Mouse (Mus musculus) limb, embryonic 13.5 days (tissue): ENCODE results near the gene Rap1gap2. TPM values are rescaled to one million over a fixed set of nuclear protein-coding genes. Genes with fewer than 3 reads are reported as not detected.

ENCODE experiments used
- ATAC-seq: fragments of 200-750 bp; cut with Nextera tagmentation; 2 replicates; pipeline ENCODE4 v1.8.0; 2017; ENCODE audit warnings: low read depth, moderate number of reproducible peaks, moderate TSS enrichment; ENCODE audit not compliant: low FRiP score
- H3K27ac ChIP-seq: fragments of 300-500 bp; sonication (generic); 2 replicates; pipeline ENCODE4 v1.5.1; 2015; ENCODE audit warnings: inconsistent platforms, mild to moderate bottlenecking, moderate library complexity
- H3K27me3 ChIP-seq: fragments of 300-500 bp; sonication (generic); 2 replicates; pipeline ENCODE4 v1.6.1; 2015; ENCODE audit warnings: mild to moderate bottlenecking, inconsistent platforms
- H3K36me3 ChIP-seq: fragments of 300-500 bp; sonication (generic); 2 replicates; pipeline ENCODE4 v1.6.1; 2015; ENCODE audit warnings: inconsistent platforms, mild to moderate bottlenecking, moderate library complexity
- H3K4me1 ChIP-seq: fragments of 300-500 bp; sonication (generic); 2 replicates; pipeline ENCODE4 v1.6.1; 2015; ENCODE audit warnings: inconsistent platforms
- H3K4me2 ChIP-seq: fragments of 300-500 bp; sonication (generic); replicated peaks from 2 replicates; pipeline ENCODE4 v1.6.1; 2015; ENCODE audit warnings: inconsistent platforms, mild to moderate bottlenecking, moderate library complexity
- H3K4me3 ChIP-seq: fragments of 300-500 bp; sonication (generic); 2 replicates; pipeline ENCODE4 v1.5.1; 2015; ENCODE audit warnings: moderate library complexity, mild to moderate bottlenecking, inconsistent platforms
- H3K9ac ChIP-seq: fragments of 300-500 bp; sonication (generic); 2 replicates; pipeline ENCODE4 v1.6.1; 2015; ENCODE audit warnings: mild to moderate bottlenecking, inconsistent platforms
- H3K9me3 ChIP-seq: fragments of 300-500 bp; sonication (generic); 2 replicates; pipeline ENCODE4 v1.6.1; 2016; ENCODE audit warnings: inconsistent platforms
- WGBS: fragments of 180-500 bp; shearing (Covaris S2); methylation state at CpG from one replicate; pipeline ENCODE4 v1.1.7; 2015; 5-methylcytosine and 5-hydroxymethylcytosine counted together
- polyA plus RNA-seq: library from polyadenylated mRNA; unstranded; fragments of >200 nt; fragmentation: Nextera tagmentation; extraction: Ambion mirVana; gene quantifications from 2 replicates; pipeline ENCODE4 v1.2.1, GENCODE M21; 2015

Rap1gap2 gene
- polyA plus RNA-seq, 1 experiment from 2014 or later = 1.2 TPM

DNA sequence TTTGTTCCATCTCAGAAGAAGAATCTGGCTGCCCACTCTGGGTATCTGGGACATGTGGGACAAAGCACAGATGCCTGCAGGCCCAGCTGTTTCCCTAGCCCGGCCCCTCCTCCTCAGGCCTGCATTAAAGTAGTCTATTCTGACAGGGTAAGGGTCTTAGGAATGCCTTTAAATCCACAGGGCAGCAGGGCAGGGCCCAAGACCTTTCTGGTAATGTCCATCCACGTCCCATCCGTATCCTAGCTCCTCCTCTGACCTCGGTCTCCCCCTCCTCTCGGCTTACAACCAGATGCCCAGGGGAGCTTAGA is 201.3 kb downstream of the Rap1gap2 start:
- peak overlapping the region; percentile 52; the same call in 1 of the 2 replicates for H3K27ac ChIP-seq
- peaks cover 30% of the 10 kb centered on the region for H3K4me1 ChIP-seq
- 30% methylated on average over 5 of the region's 5 CpGs for WGBS
- H3K4me3 ChIP-seq = no peak overlapping the region
- no peaks in the 10 kb centered on the region for H3K9me3 ChIP-seq
- H3K4me2 ChIP-seq = 0 out of 2 replicates have a peak overlapping the region, but pooled peaks have one; percentile 0
- no peaks in the 10 kb centered on the region for H3K27me3 ChIP-seq
- no peak overlapping the region for H3K9ac ChIP-seq
- H3K36me3 ChIP-seq = no peaks in the 10 kb centered on the region
- 0 out of 2 replicates have a peak, but pooled peaks have one; percentile 37 for ATAC-seq

DNA sequence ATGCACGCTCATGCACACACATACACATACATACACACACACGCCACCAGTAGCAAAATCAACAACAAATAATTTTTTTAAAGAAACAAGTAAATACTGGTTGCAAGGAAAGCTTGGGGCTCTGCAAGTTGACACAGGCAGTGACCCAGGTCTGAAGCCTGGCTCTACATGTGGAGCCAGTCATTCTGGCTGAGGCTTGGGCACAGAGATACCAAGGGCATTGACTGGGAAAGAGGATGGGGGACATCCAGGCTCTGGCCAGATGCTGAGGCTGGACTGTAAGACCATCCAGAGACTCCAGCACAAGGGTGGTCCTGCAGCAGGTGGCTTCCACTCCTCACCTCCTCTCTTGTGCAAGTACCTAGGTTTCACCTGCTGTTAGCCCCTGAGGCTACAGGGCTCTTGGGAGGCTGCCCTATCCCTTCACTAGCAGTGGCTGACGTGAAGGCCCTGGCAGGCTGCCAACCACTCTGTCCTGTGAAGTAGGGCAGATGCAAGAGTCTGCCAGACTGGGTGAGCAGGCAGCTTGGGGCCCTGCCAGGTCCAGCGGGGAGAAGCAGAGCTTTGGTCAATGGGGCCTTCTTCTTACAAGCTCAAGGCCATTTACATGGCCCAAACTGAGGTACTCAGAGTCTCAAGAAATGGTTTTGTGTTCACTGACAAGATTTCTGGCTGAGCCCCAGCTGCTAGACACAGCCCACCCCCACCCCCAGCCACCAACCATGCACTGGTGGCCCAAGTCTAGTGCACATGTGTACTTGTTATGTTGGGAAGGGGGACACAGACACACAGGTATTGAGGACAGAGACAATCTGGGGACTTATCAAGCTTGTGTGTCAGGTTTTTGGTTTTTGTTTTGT is 201.9 kb downstream of the Rap1gap2 start:
- H3K27me3 ChIP-seq = 0 out of 2 replicates have a peak, but pooled peaks cover 3% of the 10 kb centered on the region
- H3K27ac ChIP-seq = peak overlapping the region; percentile 52; the same call in 1 of the 2 replicates
- peak; percentile 78 for ATAC-seq
- H3K4me1 ChIP-seq = peaks cover 30% of the 10 kb centered on the region
- 0 out of 2 replicates have a peak overlapping the region, but pooled peaks have one; percentile 0 for H3K4me2 ChIP-seq
- 43% methylated on average over 4 of the region's 4 CpGs for WGBS
- no peaks in the 10 kb centered on the region for H3K9me3 ChIP-seq
- H3K36me3 ChIP-seq = no peaks in the 10 kb centered on the region
- no peak overlapping the region for H3K9ac ChIP-seq
- H3K4me3 ChIP-seq = no peak overlapping the region

DNA sequence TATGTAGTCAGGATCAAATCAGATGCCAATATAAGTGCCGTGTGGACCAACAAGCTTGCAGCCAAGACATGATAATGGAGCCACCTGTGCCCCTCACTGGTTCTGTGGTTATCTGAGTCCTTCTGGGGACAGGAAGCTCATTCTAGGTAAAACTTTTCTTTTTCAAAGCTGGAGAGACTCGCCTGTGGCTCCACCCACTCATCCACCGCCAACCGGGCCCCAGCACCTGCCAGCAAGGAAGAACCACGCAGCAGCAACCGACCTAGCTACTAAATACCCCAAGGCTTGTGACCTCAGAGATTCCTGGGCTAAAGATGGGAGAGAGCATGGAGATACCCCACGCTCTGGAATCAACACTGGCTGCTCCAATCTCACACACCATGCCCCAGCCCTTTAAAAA is 205.5 kb downstream of the Rap1gap2 start:
- WGBS = 70% methylated on average over 7 of the region's 7 CpGs
- no peak overlapping the region for H3K27ac ChIP-seq
- H3K27me3 ChIP-seq = 0 out of 2 replicates have a peak, but pooled peaks cover 3% of the 10 kb centered on the region
- no peak overlapping the region for H3K9ac ChIP-seq
- ATAC-seq = no peak
- H3K4me1 ChIP-seq = peaks cover 24% of the 10 kb centered on the region
- no peak overlapping the region for H3K4me2 ChIP-seq
- no peak overlapping the region for H3K4me3 ChIP-seq
- no peaks in the 10 kb centered on the region for H3K36me3 ChIP-seq
- H3K9me3 ChIP-seq = no peaks in the 10 kb centered on the region

DNA sequence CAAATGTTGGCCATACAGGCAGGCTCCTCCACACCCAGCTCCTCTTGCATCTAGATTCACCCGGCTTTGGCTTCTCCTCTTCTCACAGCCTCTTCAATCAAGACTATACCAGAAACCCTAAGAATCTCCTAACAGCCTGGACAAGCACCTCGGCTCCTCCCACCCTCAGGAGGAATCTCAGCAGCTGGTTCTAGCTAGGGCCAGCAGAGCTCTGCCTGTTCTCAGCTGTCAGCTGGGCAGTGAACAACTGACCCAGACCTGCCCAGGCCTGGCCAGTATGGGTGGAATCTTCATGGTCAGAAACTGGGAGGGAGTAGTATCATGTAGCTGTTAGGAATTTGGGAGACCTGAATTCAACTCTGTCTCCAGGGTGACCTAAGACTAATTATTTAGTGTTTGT is 206.5 kb downstream of the Rap1gap2 start:
- Histone ChIP-seq H3K9me3 (no peaks in the 10 kb centered on the region), H3K4me1 (peaks cover 14% of the 10 kb centered on the region), H3K27me3 (0 out of 2 replicates have a peak, but pooled peaks cover 3% of the 10 kb centered on the region), H3K36me3 (no peaks in the 10 kb centered on the region), H3K9ac (no peak overlapping the region), H3K4me2 (no peak overlapping the region), H3K27ac (no peak overlapping the region), H3K4me3 (no peak overlapping the region)
- WGBS = 51% methylated on average over 2 of the region's 2 CpGs
- no peak for ATAC-seq

DNA sequence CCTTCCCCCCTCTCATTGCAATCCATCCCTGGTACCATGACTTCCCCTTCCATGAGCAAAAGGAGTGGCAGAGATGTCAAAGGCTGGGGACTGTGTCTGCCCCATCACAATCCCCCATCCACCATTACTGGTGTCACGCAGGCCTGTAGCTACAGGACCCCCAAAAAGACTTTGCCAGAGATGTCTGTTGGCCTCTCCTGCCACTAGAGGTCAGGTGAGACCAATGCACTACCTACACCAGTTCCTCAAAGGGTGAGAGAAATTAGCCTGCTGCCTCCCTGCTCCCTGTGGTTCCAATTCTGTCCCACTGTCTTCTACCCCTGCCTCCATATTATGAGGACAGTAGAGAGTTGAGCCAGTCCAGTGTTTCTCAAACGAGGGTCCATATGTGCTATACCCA is 208.6 kb downstream of the Rap1gap2 start:
- Histone ChIP-seq H3K9me3 (no peaks in the 10 kb centered on the region), H3K27ac (no peak overlapping the region), H3K9ac (no peak overlapping the region), H3K4me1 (no peaks in the 10 kb centered on the region), H3K36me3 (no peaks in the 10 kb centered on the region), H3K27me3 (0 out of 2 replicates have a peak, but pooled peaks cover 3% of the 10 kb centered on the region), H3K4me2 (no peak overlapping the region), H3K4me3 (no peak overlapping the region)
- 41% methylated on average over 2 of the region's 2 CpGs for WGBS
- no peak for ATAC-seq

DNA sequence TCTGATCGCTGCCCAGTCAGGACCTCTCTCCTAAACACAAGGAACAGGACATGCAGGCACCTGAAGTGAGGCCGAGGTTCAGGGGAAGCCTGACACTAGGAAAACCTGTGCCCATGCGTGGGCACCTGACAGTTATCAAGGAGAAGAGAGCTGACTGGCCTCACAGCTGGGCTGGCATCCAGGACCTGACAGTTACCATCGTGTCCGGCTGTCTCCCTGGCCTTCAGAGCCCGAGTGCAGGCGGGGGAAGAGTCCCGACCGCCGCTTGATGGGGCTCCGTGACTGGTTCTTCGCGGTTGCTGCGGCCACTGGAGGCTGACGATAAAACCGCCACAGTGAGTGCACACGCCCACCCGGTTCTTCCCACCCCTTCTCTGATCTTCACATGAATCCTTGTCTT is 215.1 kb downstream of the Rap1gap2 start:
- Histone ChIP-seq H3K4me1 (no peaks in the 10 kb centered on the region), H3K4me2 (no peak overlapping the region), H3K27ac (no peak overlapping the region), H3K9me3 (no peaks in the 10 kb centered on the region), H3K9ac (no peak overlapping the region), H3K27me3 (no peaks in the 10 kb centered on the region), H3K36me3 (no peaks in the 10 kb centered on the region), H3K4me3 (no peak overlapping the region)
- ATAC-seq = no peak
- 83% methylated on average over 18 of the region's 18 CpGs for WGBS

DNA sequence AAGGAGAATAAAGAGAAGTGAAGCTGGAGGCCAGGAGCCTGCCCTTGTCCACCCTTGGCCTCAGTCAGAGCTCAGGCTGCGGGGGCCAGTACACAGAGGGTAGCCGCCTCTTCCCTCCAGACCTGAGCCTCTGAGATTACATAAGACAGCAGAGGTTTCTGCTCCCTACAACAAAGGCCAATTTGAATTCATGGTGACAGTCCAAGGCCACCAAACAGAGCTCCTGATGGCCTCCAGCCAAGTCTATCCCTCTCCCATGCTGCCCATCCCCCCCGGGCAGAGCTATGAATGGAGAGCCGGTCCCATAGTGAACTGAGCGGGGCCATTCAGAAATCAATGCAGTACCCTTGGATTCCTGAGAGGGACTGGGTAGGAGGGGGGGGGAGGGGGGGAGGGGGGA is 217.2 kb downstream of the Rap1gap2 start:
- ATAC-seq = no peak
- Histone ChIP-seq H3K36me3 (no peaks in the 10 kb centered on the region), H3K9ac (no peak overlapping the region), H3K27ac (no peak overlapping the region), H3K9me3 (no peaks in the 10 kb centered on the region), H3K4me2 (no peak overlapping the region), H3K4me3 (no peak overlapping the region), H3K27me3 (no peaks in the 10 kb centered on the region), H3K4me1 (no peaks in the 10 kb centered on the region)
- 84% methylated on average over 5 of the region's 5 CpGs for WGBS

DNA sequence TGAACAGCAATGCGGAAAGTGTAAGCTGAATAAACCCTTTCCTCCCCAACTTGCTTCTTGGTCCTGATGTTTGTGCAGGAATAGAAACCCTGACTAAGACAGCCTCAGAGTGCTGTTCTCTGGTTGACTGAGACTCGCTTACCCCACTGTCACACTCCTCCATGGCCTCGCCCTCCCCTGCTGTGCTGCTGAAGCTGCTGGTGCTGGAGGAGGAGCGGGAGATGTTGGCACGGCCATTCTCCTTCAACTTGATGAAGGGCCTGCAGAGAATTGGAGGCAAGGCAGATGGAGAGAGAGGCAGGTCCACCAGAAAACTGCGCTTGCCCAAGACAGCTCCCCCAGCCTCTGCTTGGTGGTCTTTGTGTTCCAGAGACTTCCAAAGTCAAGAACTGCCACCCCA is 217.8 kb downstream of the Rap1gap2 start:
- Histone ChIP-seq H3K9me3 (no peaks in the 10 kb centered on the region), H3K27me3 (no peaks in the 10 kb centered on the region), H3K4me3 (no peak overlapping the region), H3K36me3 (no peaks in the 10 kb centered on the region), H3K4me2 (no peak overlapping the region), H3K9ac (no peak overlapping the region), H3K4me1 (no peaks in the 10 kb centered on the region), H3K27ac (no peak overlapping the region)
- no peak for ATAC-seq
- 74% methylated on average over 6 of the region's 6 CpGs for WGBS

DNA sequence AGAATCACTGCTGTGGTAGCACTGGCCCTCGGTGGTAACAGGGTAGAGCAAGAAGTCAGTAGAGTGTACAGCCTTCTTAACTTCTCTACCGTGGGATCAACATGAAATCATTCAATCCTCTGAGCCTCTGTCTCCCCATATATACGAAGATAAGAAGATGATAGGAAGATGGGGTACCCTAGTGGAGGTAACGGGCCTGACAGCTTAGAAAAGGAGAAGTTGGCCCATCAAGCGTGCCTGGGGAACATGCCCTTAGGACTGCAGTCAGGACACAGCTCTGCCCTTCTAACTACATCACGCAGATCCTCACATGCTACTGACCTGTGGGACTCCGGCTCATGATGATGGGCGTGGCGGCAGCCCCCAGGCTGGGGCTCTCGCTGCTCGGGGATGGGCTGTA is 218.8 kb downstream of the Rap1gap2 start:
- Histone ChIP-seq H3K27ac (no peak overlapping the region), H3K4me1 (no peaks in the 10 kb centered on the region), H3K4me2 (no peak overlapping the region), H3K36me3 (no peaks in the 10 kb centered on the region), H3K4me3 (no peak overlapping the region), H3K9me3 (no peaks in the 10 kb centered on the region), H3K9ac (no peak overlapping the region), H3K27me3 (no peaks in the 10 kb centered on the region)
- 84% methylated on average over 11 of the region's 11 CpGs for WGBS
- no peak for ATAC-seq

DNA sequence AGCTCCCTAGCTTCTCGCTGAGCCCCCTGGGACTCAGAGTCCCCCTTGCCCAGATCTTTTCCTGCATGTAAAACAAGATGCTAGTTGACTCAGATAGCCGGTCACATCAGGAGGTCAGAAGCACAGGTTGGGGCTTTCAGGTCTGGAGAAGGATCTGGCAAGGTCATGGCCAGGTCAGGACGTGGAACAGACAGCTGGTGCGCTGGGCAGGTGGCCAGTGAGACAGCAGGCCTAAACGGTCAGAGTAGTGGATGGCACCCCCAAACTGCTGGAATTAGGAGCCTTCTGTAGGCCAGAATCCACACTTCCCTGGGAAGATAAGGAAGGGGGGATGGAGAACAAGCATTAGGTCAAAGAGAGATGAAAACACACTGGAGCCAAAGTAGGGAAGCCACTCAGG is 223.5 kb downstream of the Rap1gap2 start:
- ATAC-seq = no peak
- H3K27me3 ChIP-seq = no peaks in the 10 kb centered on the region; the same call in 1 of the 2 replicates
- 76% methylated on average over 5 of the region's 5 CpGs for WGBS

DNA sequence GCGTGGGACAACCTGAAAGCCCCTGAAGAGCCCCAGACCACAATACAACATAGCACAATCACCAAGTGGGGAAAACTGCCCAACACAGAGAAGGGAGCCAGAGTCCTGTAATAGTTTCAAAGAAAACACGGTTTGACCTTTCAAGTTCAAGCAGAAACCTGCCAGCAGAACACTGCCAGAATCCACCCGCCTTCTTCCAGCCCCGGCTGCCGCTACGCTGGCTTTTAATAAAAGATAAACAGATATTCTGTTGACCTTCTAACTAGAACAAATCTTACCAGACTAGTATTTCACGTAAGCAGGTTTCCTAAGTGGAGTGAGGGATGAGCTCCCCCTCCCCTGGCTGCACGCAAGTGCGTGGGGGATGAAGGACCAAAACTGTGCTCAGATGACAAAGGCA is 225.0 kb downstream of the Rap1gap2 start:
- no peak overlapping the region for H3K4me3 ChIP-seq
- no peaks in the 10 kb centered on the region for H3K9me3 ChIP-seq
- no peaks in the 10 kb centered on the region; the same call in 1 of the 2 replicates for H3K27me3 ChIP-seq
- no peak overlapping the region for H3K27ac ChIP-seq
- H3K4me2 ChIP-seq = no peak overlapping the region
- H3K9ac ChIP-seq = no peak overlapping the region
- 76% methylated on average over 9 of the region's 9 CpGs for WGBS
- ATAC-seq = no peak
- no peaks in the 10 kb centered on the region for H3K36me3 ChIP-seq
- peaks cover 13% of the 10 kb centered on the region; the same call in 1 of the 2 replicates for H3K4me1 ChIP-seq

More for the DNA sequence above, 223.5 kb downstream of the Rap1gap2 start:
- Histone ChIP-seq H3K9ac (no peak overlapping the region), H3K27ac (no peak overlapping the region), H3K9me3 (no peaks in the 10 kb centered on the region), H3K4me1 (peaks cover 13% of the 10 kb centered on the region; the same call in 1 of the 2 replicates), H3K4me3 (no peak overlapping the region), H3K4me2 (no peak overlapping the region), H3K36me3 (no peaks in the 10 kb centered on the region)

DNA sequence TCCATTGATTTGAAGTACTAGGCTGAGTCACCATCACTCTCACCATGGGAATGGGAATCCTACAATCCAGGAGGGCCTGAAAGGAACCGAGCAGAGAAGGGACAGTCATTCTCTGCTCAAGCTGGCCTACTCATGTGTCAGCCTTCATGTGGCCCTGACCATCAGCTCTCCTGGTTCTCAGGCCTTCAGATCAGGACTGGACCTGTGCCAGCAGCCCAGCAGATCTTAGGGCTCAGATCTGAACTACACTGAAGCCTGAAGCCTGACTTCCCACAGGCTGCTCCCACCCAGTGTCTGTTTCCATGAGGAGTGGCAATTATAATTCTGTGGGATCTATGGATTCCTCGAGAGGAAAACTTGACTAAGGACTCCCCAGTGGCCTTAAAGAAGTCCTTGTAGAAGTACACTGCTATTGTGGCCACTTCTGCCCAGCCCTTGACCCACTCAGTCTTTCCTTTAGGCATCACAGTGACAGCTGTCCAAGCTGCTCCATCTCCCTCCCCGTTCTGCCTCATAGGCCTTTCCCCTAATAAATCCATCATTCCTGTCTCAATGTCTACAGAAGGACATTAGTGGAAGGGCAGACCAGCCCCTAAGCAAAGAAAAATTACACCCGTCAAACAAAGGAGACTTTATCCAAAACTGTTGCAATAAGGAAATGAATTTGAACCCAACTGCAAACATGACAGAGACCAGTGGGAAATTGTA is 231.4 kb downstream of the Rap1gap2 start:
- WGBS = 66% methylated on average over 4 of the region's 4 CpGs
- no peak overlapping the region for H3K27ac ChIP-seq
- no peak overlapping the region for H3K9ac ChIP-seq
- no peak for ATAC-seq
- no peaks in the 10 kb centered on the region for H3K9me3 ChIP-seq
- H3K27me3 ChIP-seq = no peaks in the 10 kb centered on the region; the same call in 1 of the 2 replicates
- H3K4me2 ChIP-seq = no peak overlapping the region
- H3K4me3 ChIP-seq = no peak overlapping the region
- H3K36me3 ChIP-seq = no peaks in the 10 kb centered on the region
- H3K4me1 ChIP-seq = peaks cover 4% of the 10 kb centered on the region; the same call in 1 of the 2 replicates
